Mouse (Mus musculus) erythroid progenitor cell, adult 5-6 weeks (primary cell): ENCODE measurements around the gene Prox1. TPM values are rescaled to one million over a fixed set of nuclear protein-coding genes. Genes with fewer than 3 reads are reported as not detected.

Source experiments
- ATAC-seq: replicated peaks from 2 replicates; pipeline ENCODE4 v1.8.0; 2016; ENCODE audit warnings: moderate number of reproducible peaks, mild to moderate bottlenecking, moderate TSS enrichment, inconsistent platforms; ENCODE audit not compliant: poor library complexity, low FRiP score, severe bottlenecking
- total RNA-seq, 2 experiments: library from RNA; stranded (forward) in 1 of 2; stranded (reverse) in 1 of 2; fragments of 150-400 nt in 1 of 2; fragments of 186-747, 209-891 nt in 1 of 2; gene quantifications; 2 replicates each; pipeline versions ENCODE4 v1.2.3 to v1.2.4; 2015 to 2017; ENCODE audit warnings: low replicate concordance in 2 of 2

Prox1 gene
- total RNA-seq, 2 experiments from 2014 or later: not detected

GRCm38 (mm10) chr1:190174671-190175661 is 4.5 kb upstream of the Prox1 start:
- ATAC-seq: no peak

DNA sequence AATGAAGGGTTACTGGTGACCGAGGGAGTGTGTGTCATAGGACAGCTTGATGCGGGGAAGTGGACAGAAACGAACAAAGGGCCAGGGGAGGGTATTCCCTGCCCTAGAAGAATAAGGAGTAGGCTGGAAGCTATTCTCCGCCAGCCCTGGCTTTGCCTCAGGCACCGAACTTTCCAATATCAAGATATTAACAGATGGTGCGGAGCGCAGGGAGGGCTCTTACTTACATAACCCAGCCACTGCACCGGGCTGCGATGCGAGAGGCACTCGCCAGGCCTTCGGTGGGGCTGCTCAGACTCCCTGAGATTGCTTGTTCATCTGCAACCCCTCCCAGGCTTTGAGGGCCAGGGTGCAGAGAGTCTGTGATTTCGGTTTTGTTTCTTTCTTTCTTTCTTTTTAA is 3.7 kb upstream of the Prox1 start:
- no peak for ATAC-seq

GRCm38 (mm10) chr1:190173596-190173995 is 3.1 kb upstream of the Prox1 start:
- no peak for ATAC-seq

GRCm38 (mm10) chr1:190172979-190173461 is 2.5 kb upstream of the Prox1 start:
- ATAC-seq: no peak

- no peak for ATAC-seq
Observed at GRCm38 (mm10) chr1:190172311-190172978, 1.9 kb upstream of the Prox1 start.

DNA sequence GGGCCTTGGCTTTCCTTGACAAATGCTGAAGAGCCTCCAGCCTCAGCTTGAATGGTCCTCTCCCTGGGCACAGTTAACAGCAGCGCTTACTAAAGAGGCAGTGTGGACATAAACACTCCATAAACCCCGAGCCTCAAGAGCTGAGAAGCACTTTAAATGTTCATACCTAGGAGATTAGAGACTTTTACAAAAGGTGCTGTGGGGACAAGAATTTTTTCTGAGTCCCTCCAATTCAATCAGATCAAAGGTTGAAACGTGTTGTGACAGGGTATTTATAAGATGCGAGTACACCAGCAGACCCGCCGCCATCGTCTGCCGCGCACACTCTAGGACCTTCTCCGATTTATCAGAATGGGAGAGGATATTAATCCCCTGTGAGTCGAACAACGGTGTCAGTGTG is 1.2 kb upstream of the Prox1 start:
- no peak for ATAC-seq

GRCm38 (mm10) chr1:190171341-190171740 is 827 bp upstream of the Prox1 start:
- ATAC-seq: no peak

DNA sequence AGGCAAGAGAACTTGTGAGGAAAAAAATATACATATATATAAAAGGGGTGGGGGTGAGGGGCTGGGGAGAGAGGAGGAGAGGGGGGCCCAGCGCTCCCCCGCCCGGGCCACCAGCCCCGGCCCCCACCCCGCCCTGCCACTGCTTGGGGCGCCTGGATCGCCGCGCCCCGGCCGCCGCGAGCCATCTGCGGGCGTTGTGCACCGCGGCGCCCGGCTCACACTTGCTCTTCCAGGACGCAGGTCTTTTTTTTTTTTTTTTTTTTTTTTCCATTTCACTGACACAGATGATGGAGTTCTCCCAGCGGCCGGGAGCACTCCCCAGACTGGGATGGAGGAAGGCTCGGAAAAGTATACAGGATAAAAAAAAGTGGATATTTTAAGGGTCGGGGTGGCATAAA is 304 bp upstream of the Prox1 start:
- ATAC-seq: no peak

- ATAC-seq: no peak
Observed at GRCm38 (mm10) chr1:190168761-190169671, 1.5 kb downstream of the Prox1 start.

GRCm38 (mm10) chr1:190168115-190168514 is 2.4 kb downstream of the Prox1 start:
- ATAC-seq: no peak

DNA sequence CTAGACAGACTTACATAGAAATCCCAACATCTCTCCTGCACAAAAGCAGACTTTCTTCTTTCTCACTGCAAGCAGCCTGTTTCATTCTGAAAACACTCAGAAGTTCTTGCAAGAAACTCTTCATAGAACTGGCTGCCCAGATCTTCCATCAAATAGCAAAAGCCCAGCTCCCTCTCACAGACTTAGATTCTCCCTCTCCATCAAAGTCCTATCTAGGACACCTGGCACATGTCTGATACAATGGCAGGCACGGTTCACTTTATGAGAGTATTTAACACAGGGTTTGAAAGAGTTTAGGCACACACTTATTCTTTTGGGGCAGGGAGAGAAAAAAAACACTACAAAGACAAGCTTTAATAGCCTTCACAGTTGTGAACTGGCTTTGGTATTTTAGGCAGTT is 2.9 kb downstream of the Prox1 start:
- no peak for ATAC-seq

- no peak for ATAC-seq
Observed at GRCm38 (mm10) chr1:190165511-190165910, 5.0 kb downstream of the Prox1 start.

GRCm38 (mm10) chr1:190163471-190163870 is 7.0 kb downstream of the Prox1 start:
- no peak for ATAC-seq

DNA sequence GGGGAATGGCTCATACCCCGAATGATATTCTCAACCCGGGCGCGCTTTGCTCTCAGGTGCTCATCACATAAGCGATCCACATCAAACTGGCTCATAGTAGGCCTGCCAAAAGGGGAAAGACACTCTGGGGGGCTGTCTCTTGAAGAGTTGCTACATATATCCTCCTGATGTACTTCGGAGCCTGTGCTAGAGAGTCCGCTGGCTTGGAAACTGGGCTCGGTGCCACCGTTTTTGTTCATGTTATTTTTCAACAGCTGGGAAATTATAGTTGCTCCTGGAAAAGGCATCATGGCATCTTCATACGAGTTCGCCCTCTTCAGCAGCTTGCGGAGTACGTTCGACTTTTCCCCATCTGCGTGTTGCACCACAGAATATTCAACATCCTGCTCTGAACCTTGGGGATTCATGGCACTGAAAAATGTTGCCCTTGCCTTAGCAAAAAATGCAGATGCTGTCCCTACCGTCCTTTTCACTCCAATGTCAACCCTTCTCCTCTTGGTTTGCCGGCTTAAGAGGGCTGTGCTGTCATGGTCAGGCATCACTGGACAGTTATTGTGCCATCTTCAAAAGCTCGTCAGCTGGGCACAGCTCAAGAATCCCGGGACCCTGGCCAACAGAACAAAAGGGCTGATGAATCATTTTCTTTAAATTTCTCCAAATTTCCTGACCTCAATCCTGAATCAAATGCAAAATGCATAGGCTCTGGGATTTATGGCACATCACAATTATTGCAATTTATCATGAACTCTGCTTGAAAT is 8.6 kb downstream of the Prox1 start:
- ATAC-seq: no peak

- ATAC-seq: no peak
Observed at GRCm38 (mm10) chr1:190161288-190161687, 9.2 kb downstream of the Prox1 start.

- no peak for ATAC-seq
Observed at GRCm38 (mm10) chr1:190159457-190159856, 11.1 kb downstream of the Prox1 start.

GRCm38 (mm10) chr1:190155751-190156150 is 14.8 kb downstream of the Prox1 start:
- ATAC-seq: no peak

- ATAC-seq: no peak
Observed at GRCm38 (mm10) chr1:190155021-190155420, 15.5 kb downstream of the Prox1 start.

DNA sequence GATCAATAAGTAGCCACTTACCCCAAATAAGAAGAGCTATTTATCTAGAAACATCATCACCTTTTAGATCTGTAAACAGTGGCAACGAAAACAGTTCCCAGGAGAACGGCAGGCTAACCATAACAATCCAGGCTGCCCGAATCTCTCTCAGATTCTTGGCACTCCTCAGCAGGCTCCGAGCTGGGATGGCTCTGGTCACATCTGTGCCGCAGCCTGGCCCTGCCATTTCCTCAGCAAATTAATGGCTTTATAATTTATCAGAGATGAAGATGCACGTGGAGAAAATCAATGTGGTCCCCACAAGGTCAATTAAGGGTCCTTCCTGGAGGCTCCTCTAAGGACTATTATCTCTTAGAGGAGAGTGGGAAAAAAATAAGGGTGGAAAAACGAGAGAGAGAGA is 16.2 kb downstream of the Prox1 start:
- no peak for ATAC-seq
